Mouse (Mus musculus) layer of hippocampus, adult 9-11 months (tissue): ENCODE results near the gene Marc2.

Experiments used
- DNase-seq: peaks from one replicate; pipeline ENCODE4 v3.0.0; 2022

The Marc2 gene

GRCm38 (mm10) chr1:184846092-184846750, at the start of gene Marc2:
Gene Marc2, minus strand, starts transcription at chr1:184846451.
- DNase-seq: no peak

GRCm38 (mm10) chr1:184891998-184892397, 45.7 kb upstream of the Marc2 start:
- no peak for DNase-seq

GRCm38 (mm10) chr1:184889454-184889853, 43.2 kb upstream of the Marc2 start:
- DNase-seq: no peak

GRCm38 (mm10) chr1:184886160-184886559, 39.9 kb upstream of the Marc2 start:
- DNase-seq: no peak

- no peak for DNase-seq
Observed at GRCm38 (mm10) chr1:184882281-184883268, 36.3 kb upstream of the Marc2 start, which contains the start of gene C130074G19Rik. Gene C130074G19Rik, minus strand, starts transcription at chr1:184883218.

GRCm38 (mm10) chr1:184881861-184882260, 35.6 kb upstream of the Marc2 start:
- DNase-seq: no peak

GRCm38 (mm10) chr1:184881211-184881610, 35.0 kb upstream of the Marc2 start:
- DNase-seq: no peak

GRCm38 (mm10) chr1:184878860-184879259, 32.6 kb upstream of the Marc2 start:
- no peak for DNase-seq

- no peak for DNase-seq
Observed at GRCm38 (mm10) chr1:184877306-184877705, 31.1 kb upstream of the Marc2 start.

- no peak for DNase-seq
Observed at GRCm38 (mm10) chr1:184873910-184874309, 27.7 kb upstream of the Marc2 start.

- DNase-seq: no peak
Observed at GRCm38 (mm10) chr1:184872069-184872819, 26.0 kb upstream of the Marc2 start.

- DNase-seq: no peak
Observed at GRCm38 (mm10) chr1:184871506-184871905, 25.3 kb upstream of the Marc2 start.

GRCm38 (mm10) chr1:184870646-184871385, 24.6 kb upstream of the Marc2 start:
- DNase-seq: no peak

GRCm38 (mm10) chr1:184869939-184870565, 23.8 kb upstream of the Marc2 start:
- no peak for DNase-seq

- no peak for DNase-seq
Observed at GRCm38 (mm10) chr1:184867640-184868120, 21.4 kb upstream of the Marc2 start.

- no peak for DNase-seq
Observed at GRCm38 (mm10) chr1:184864381-184864801, 18.1 kb upstream of the Marc2 start.

GRCm38 (mm10) chr1:184862636-184863035, 16.4 kb upstream of the Marc2 start:
- no peak for DNase-seq

- no peak for DNase-seq
Observed at GRCm38 (mm10) chr1:184861551-184861950, 15.3 kb upstream of the Marc2 start.

- DNase-seq: no peak
Observed at GRCm38 (mm10) chr1:184860276-184860675, 14.0 kb upstream of the Marc2 start.

GRCm38 (mm10) chr1:184858253-184858652, 12.0 kb upstream of the Marc2 start:
- no peak for DNase-seq

- DNase-seq: peak; percentile 27
Observed at GRCm38 (mm10) chr1:184857216-184857615, 11.0 kb upstream of the Marc2 start.

GRCm38 (mm10) chr1:184853922-184854321, 7.7 kb upstream of the Marc2 start:
- no peak for DNase-seq
